Mouse (Mus musculus) hindbrain, embryonic 14.5 days (tissue): ENCODE data around the gene Polm. TPM values are rescaled to one million over a fixed set of nuclear protein-coding genes. Genes with fewer than 3 reads are reported as not detected.

Experiments
- ATAC-seq: fragments of 200-750 bp; cut with Nextera tagmentation; 2 replicates; pipeline ENCODE4 v1.8.0; 2017; ENCODE audit warnings: moderate number of reproducible peaks, mild to moderate bottlenecking, moderate TSS enrichment, moderate library complexity; ENCODE audit not compliant: low FRiP score
- DNase-seq: peaks from one replicate; pipeline ENCODE4 v3.0.0-alpha.2; 2015; ENCODE audit warnings: low spot score
- H3K27ac ChIP-seq: fragments of 300-500 bp; sonication (generic); 2 replicates; pipeline ENCODE4 v1.5.1; 2014; ENCODE audit warnings: mild to moderate bottlenecking, moderate library complexity
- H3K27me3 ChIP-seq: fragments of 300-500 bp; sonication (generic); 2 replicates; pipeline ENCODE4 v1.6.1; 2014; ENCODE audit warnings: mild to moderate bottlenecking, low read length, mixed read lengths; ENCODE audit not compliant: control insufficient read depth, insufficient read depth
- H3K36me3 ChIP-seq: fragments of 300-500 bp; sonication (generic); replicated peaks from 2 replicates; pipeline ENCODE4 v1.6.1; 2014; ENCODE audit not compliant: control insufficient read depth, insufficient read depth
- H3K4me1 ChIP-seq: fragments of 300-500 bp; sonication (generic); replicated peaks from 2 replicates; pipeline ENCODE4 v1.6.1; 2014; ENCODE audit warnings: antibody characterized with exemption, low read length, mixed read lengths; ENCODE audit not compliant: control insufficient read depth, insufficient read depth
- H3K4me2 ChIP-seq: fragments of 300-500 bp; sonication (generic); replicated peaks from 2 replicates; pipeline ENCODE4 v1.6.1; 2014; ENCODE audit warnings: mild to moderate bottlenecking, moderate library complexity
- H3K4me3 ChIP-seq: fragments of 300-500 bp; sonication (generic); replicated peaks from 2 replicates; pipeline ENCODE4 v1.5.1; 2014; ENCODE audit warnings: mild to moderate bottlenecking, low read length
- H3K9ac ChIP-seq: fragments of 300-500 bp; sonication (generic); 2 replicates; pipeline ENCODE4 v1.6.1; 2014
- H3K9me3 ChIP-seq: fragments of 300-500 bp; sonication (generic); 2 replicates; pipeline ENCODE4 v1.6.1; 2016; ENCODE audit warnings: low read length; ENCODE audit not compliant: control insufficient read depth
- WGBS: fragments of 180-500 bp; shearing (Covaris S2); extraction: QIAGEN DNeasy Blood & Tissue Kit; methylation state at CpG from one replicate; pipeline ENCODE4 v1.1.7; 2014; 5-methylcytosine and 5-hydroxymethylcytosine counted together
- polyA plus RNA-seq: library from polyadenylated mRNA; unstranded; fragments of >200 nt; fragmentation: Nextera tagmentation; extraction: Ambion mirVana; gene quantifications from 2 replicates; pipeline ENCODE4 v1.2.1, GENCODE M21; 2014

The Polm gene
- polyA plus RNA-seq, result 4.7 TPM in 2 replicates

- ATAC-seq, result peak; percentile 94
- WGBS, result under 1% methylated on average over 63 of the region's 63 CpGs
Observed at GRCm38 (mm10) chr11:5837251-5838246, at the start of gene Polm. Gene Polm, minus strand, starts transcription at chr11:5838016.

GRCm38 (mm10) chr11:5887250-5887649, 49.4 kb upstream of the Polm start:
- no peak overlapping the region for H3K4me2 ChIP-seq
- no peaks in the 10 kb centered on the region for H3K36me3 ChIP-seq
- no peak overlapping the region for H3K4me3 ChIP-seq
- no peak for DNase-seq
- whole genome bisulfite sequencing, result 11% methylated on average over 5 of the region's 5 CpGs
- ATAC-seq, result no peak
- H3K27me3 ChIP-seq, result no peaks in the 10 kb centered on the region
- no peak overlapping the region for H3K9ac ChIP-seq
- H3K27ac ChIP-seq, result 0 out of 2 replicates have a peak overlapping the region, but pooled peaks have one; percentile 23
- H3K4me1 ChIP-seq, result peaks cover 2% of the 10 kb centered on the region; the same call in 1 of the 2 replicates
- H3K9me3 ChIP-seq, result no peaks in the 10 kb centered on the region

More at GRCm38 (mm10) chr11:5837251-5838246, at the start of gene Polm:
- H3K27me3 ChIP-seq, result no peaks in the 10 kb centered on the region
- peak within 1 kb of the TSS; percentile 83 for H3K9ac ChIP-seq
- peaks cover 15% of the 10 kb centered on the region; the same call in 1 of the 2 replicates for H3K36me3 ChIP-seq
- no peaks in the 10 kb centered on the region for H3K9me3 ChIP-seq
- peak within 1 kb of the TSS; percentile 70 for H3K4me3 ChIP-seq
- 0 out of 2 replicates have a peak, but pooled peaks cover 13% of the 10 kb centered on the region for H3K4me1 ChIP-seq
- peak within 1 kb of the TSS; percentile 90 for H3K4me2 ChIP-seq
- peak within 1 kb of the TSS; percentile 72 for H3K27ac ChIP-seq
- DNase-seq, result peak; percentile 91

GRCm38 (mm10) chr11:5886187-5886586, 48.4 kb upstream of the Polm start:
- Histone ChIP-seq H3K4me3 (no peak overlapping the region), H3K27me3 (no peaks in the 10 kb centered on the region), H3K36me3 (no peaks in the 10 kb centered on the region), H3K4me2 (no peak overlapping the region), H3K9ac (no peak overlapping the region), H3K27ac (no peak overlapping the region), H3K9me3 (no peaks in the 10 kb centered on the region), H3K4me1 (no peaks in the 10 kb centered on the region; the same call in 1 of the 2 replicates)
- 21% methylated on average over 9 of the region's 9 CpGs for WGBS
- ATAC-seq (peak; percentile 37; the same call in 1 of the 2 replicates), DNase-seq (peak; percentile 78)

GRCm38 (mm10) chr11:5882518-5882917, 44.7 kb upstream of the Polm start:
- DNase-seq (no peak), ATAC-seq (no peak)
- no peak overlapping the region for H3K4me2 ChIP-seq
- no peaks in the 10 kb centered on the region for H3K9me3 ChIP-seq
- peaks cover 8% of the 10 kb centered on the region for H3K4me1 ChIP-seq
- H3K36me3 ChIP-seq, result no peaks in the 10 kb centered on the region
- H3K4me3 ChIP-seq, result no peak overlapping the region
- WGBS, result 81% methylated on average over 8 of the region's 8 CpGs
- H3K27me3 ChIP-seq, result no peaks in the 10 kb centered on the region
- no peak overlapping the region for H3K27ac ChIP-seq
- H3K9ac ChIP-seq, result no peak overlapping the region

- 40% methylated on average over 5 of the region's 5 CpGs for WGBS
Observed at GRCm38 (mm10) chr11:5879905-5880304, 42.1 kb upstream of the Polm start.

GRCm38 (mm10) chr11:5878661-5879060, 40.8 kb upstream of the Polm start:
- 39% methylated on average over 8 of the region's 8 CpGs for WGBS
- Histone ChIP-seq H3K4me2 (peak overlapping the region; percentile 74), H3K27me3 (no peaks in the 10 kb centered on the region), H3K9ac (peak overlapping the region; percentile 70), H3K9me3 (no peaks in the 10 kb centered on the region), H3K4me1 (peaks cover 17% of the 10 kb centered on the region), H3K4me3 (peak overlapping the region; percentile 76), H3K27ac (peak overlapping the region; percentile 92), H3K36me3 (peaks cover 12% of the 10 kb centered on the region; the same call in 1 of the 2 replicates)
- DNase-seq (no peak), ATAC-seq (no peak)

More at GRCm38 (mm10) chr11:5879905-5880304, 42.1 kb upstream of the Polm start:
- H3K4me3 ChIP-seq, result no peak overlapping the region
- no peak overlapping the region for H3K27ac ChIP-seq
- H3K27me3 ChIP-seq, result no peaks in the 10 kb centered on the region
- H3K9ac ChIP-seq, result no peak overlapping the region
- H3K4me1 ChIP-seq, result peaks cover 17% of the 10 kb centered on the region
- no peaks in the 10 kb centered on the region for H3K9me3 ChIP-seq
- ATAC-seq (no peak), DNase-seq (peak; percentile 61)
- no peak overlapping the region for H3K4me2 ChIP-seq
- 0 out of 2 replicates have a peak, but pooled peaks cover under 1% of the 10 kb centered on the region for H3K36me3 ChIP-seq

GRCm38 (mm10) chr11:5877921-5878526, 40.2 kb upstream of the Polm start, which contains the start of gene Pold2:
Gene Pold2, minus strand, starts transcription at chr11:5878292.
- Histone ChIP-seq H3K27ac (peak within 1 kb of the TSS; percentile 92), H3K27me3 (no peaks in the 10 kb centered on the region), H3K9me3 (no peaks in the 10 kb centered on the region), H3K9ac (peak within 1 kb of the TSS; percentile 70), H3K4me2 (peak within 1 kb of the TSS; percentile 74), H3K36me3 (peaks cover 18% of the 10 kb centered on the region), H3K4me1 (peaks cover 17% of the 10 kb centered on the region), H3K4me3 (peak within 1 kb of the TSS; percentile 76)
- under 1% methylated on average over 51 of the region's 52 CpGs for WGBS
- ATAC-seq (peak; percentile 99), DNase-seq (peak; percentile 96)

GRCm38 (mm10) chr11:5877421-5877820, 39.6 kb upstream of the Polm start:
- peak overlapping the region; percentile 74 for H3K4me2 ChIP-seq
- ATAC-seq, result no peak
- 9% methylated on average over 5 of the region's 5 CpGs for WGBS
- peak overlapping the region; percentile 64 for H3K9ac ChIP-seq
- H3K36me3 ChIP-seq, result peaks cover 24% of the 10 kb centered on the region
- no peak overlapping the region for H3K27ac ChIP-seq
- no peaks in the 10 kb centered on the region for H3K27me3 ChIP-seq
- H3K4me1 ChIP-seq, result peaks cover 17% of the 10 kb centered on the region
- no peaks in the 10 kb centered on the region for H3K9me3 ChIP-seq
- no peak for DNase-seq
- H3K4me3 ChIP-seq, result peak overlapping the region; percentile 76

GRCm38 (mm10) chr11:5873192-5873591, 35.4 kb upstream of the Polm start:
- Histone ChIP-seq H3K4me1 (peaks cover 9% of the 10 kb centered on the region; the same call in 1 of the 2 replicates), H3K27me3 (no peaks in the 10 kb centered on the region), H3K9ac (no peak overlapping the region), H3K27ac (no peak overlapping the region), H3K4me3 (no peak overlapping the region), H3K9me3 (no peaks in the 10 kb centered on the region), H3K36me3 (peaks cover 44% of the 10 kb centered on the region), H3K4me2 (no peak overlapping the region)
- 96% methylated on average over 9 of the region's 9 CpGs for WGBS
- DNase-seq, result no peak
- ATAC-seq, result no peak
